Mouse (Mus musculus) liver, postnatal 0 days (tissue): ENCODE data around the gene Cog5. TPM values are rescaled to one million over a fixed set of nuclear protein-coding genes. Genes with fewer than 3 reads are reported as not detected.
"Not testable (repeated sequence)": the region's sequence is repeated elsewhere in the genome, so short reads cannot be mapped to it uniquely, and the experiment has no call there.

Experiments
- ATAC-seq: fragments of 200-750 bp; cut with Nextera tagmentation; 2 replicates; pipeline ENCODE4 v1.8.0; 2017; ENCODE audit warnings: mild to moderate bottlenecking, moderate library complexity
- DNase-seq: peaks from one replicate; pipeline ENCODE4 v3.0.0-alpha.2; 2016
- H3K27ac ChIP-seq: fragments of 300-500 bp; sonication (generic); 2 replicates; pipeline ENCODE4 v1.5.1; 2014; ENCODE audit warnings: antibody characterized with exemption, moderate library complexity, mild to moderate bottlenecking, low read depth
- H3K27me3 ChIP-seq: fragments of 300-500 bp; sonication (generic); 2 replicates; pipeline ENCODE4 v1.6.1; 2014; ENCODE audit warnings: low read length, control low read depth, mixed read lengths; ENCODE audit not compliant: insufficient read depth
- H3K36me3 ChIP-seq: fragments of 300-500 bp; sonication (generic); replicated peaks from 2 replicates; pipeline ENCODE4 v1.6.1; 2014; ENCODE audit warnings: mild to moderate bottlenecking, control low read depth, low read length, moderate library complexity, mixed read lengths; ENCODE audit not compliant: insufficient read depth
- H3K4me1 ChIP-seq: fragments of 300-500 bp; sonication (generic); 2 replicates; pipeline ENCODE4 v1.6.1; 2014; ENCODE audit warnings: antibody characterized with exemption, mild to moderate bottlenecking, control low read depth; ENCODE audit not compliant: insufficient read depth
- H3K4me2 ChIP-seq: fragments of 300-500 bp; sonication (generic); 2 replicates; pipeline ENCODE4 v1.6.1; 2014; ENCODE audit warnings: low read depth, mild to moderate bottlenecking, low read length, moderate library complexity, mixed read lengths
- H3K4me3 ChIP-seq: fragments of 300-500 bp; sonication (generic); 2 replicates; pipeline ENCODE4 v1.5.1; 2014; ENCODE audit warnings: low read depth, low read length
- H3K9ac ChIP-seq: fragments of 300-500 bp; sonication (generic); replicated peaks from 2 replicates; pipeline ENCODE4 v1.6.1; 2014; ENCODE audit warnings: mild to moderate bottlenecking, moderate library complexity
- H3K9me3 ChIP-seq: fragments of 300-500 bp; sonication (generic); 2 replicates; pipeline ENCODE4 v1.6.1; 2016; ENCODE audit warnings: mild to moderate bottlenecking, control low read depth, low read length, mixed read lengths
- CTCF ChIP-seq: sonication (generic); IDR thresholded peaks from 2 replicates; pipeline ENCODE4 v1.5.1; 2016; ENCODE audit warnings: antibody characterized with exemption, low read depth
- EP300 ChIP-seq: IDR thresholded peaks from 2 replicates; pipeline ENCODE4 v1.6.1; 2016; ENCODE audit warnings: antibody characterized with exemption, low read depth, mild to moderate bottlenecking
- WGBS: fragments of 180-500 bp; shearing (Covaris S2); extraction: QIAGEN DNeasy Blood & Tissue Kit; methylation state at CpG from one replicate; pipeline ENCODE4 v1.1.7; 2014; ENCODE audit not compliant: insufficient replicate concordance; 5-methylcytosine and 5-hydroxymethylcytosine counted together
- polyA plus RNA-seq: library from polyadenylated mRNA; unstranded; fragments of >200 nt; fragmentation: Nextera tagmentation; extraction: Ambion mirVana; gene quantifications from 2 replicates; pipeline ENCODE4 v1.2.1, GENCODE M21; 2015

The Cog5 gene
- 6.4 and 6.6 TPM in 2 replicates for polyA plus RNA-seq

DNA sequence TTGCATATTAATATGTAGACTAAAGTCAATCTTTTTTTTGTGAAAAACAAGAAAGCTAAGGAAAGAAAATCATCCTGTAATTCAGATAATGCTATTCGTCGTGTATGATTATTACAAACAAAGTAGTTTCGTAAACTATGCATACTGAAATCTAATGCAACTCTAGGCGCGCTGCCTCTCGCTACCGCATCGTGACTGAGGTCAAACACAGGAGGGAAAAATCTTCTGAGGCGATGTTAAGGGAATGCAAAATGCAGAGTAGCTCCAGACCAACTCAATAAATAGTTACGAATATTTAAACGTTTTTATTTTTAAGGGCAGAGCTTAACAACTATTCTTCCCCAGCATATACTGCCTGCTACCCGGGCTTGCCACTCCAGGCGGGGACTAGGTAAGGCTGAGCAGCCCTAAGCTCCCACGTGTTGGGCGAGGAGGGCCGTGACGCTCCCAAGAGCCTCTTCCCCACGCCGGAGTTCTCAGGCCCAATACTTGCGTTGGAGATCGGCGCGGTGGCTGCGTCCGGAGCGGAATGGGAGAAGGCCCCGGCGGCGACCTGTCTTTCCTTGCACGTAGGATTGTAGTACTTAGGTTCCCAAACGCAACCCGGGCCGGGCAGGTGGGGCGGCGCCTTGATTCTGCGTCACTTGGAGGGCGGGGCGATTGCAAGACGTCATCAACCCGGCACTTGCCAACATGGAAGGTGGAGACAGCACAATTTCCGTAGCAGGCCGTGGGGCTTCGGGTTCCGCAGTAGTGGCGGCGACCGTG lies at the start of gene Cog5, which contains the start of gene Dus4l:
TSS of gene Cog5 (plus strand) at position 673 of the 768 bp plus-strand sequence.
TSS of gene Dus4l (minus strand) at position 630 of the 768 bp plus-strand sequence.
- peak within 1 kb of the TSS; percentile 73 for H3K4me2 ChIP-seq
- TF ChIP-seq EP300 = peak; percentile 39; the same call in 1 of the 2 replicates
- no peak for TF ChIP-seq CTCF
- DNase-seq = peak; percentile 97
- 0 out of 2 replicates have a peak, but pooled peaks cover 1% of the 10 kb centered on the region for H3K36me3 ChIP-seq
- H3K9me3 ChIP-seq = no peaks in the 10 kb centered on the region
- under 1% methylated on average over 47 of the region's 47 CpGs for WGBS
- H3K4me1 ChIP-seq = peaks cover 7% of the 10 kb centered on the region
- peak within 1 kb of the TSS; percentile 72 for H3K27ac ChIP-seq
- no peaks in the 10 kb centered on the region for H3K27me3 ChIP-seq
- H3K4me3 ChIP-seq = peak within 1 kb of the TSS; percentile 73
- H3K9ac ChIP-seq = peak within 1 kb of the TSS; percentile 81
- peak; percentile 98 for ATAC-seq

DNA sequence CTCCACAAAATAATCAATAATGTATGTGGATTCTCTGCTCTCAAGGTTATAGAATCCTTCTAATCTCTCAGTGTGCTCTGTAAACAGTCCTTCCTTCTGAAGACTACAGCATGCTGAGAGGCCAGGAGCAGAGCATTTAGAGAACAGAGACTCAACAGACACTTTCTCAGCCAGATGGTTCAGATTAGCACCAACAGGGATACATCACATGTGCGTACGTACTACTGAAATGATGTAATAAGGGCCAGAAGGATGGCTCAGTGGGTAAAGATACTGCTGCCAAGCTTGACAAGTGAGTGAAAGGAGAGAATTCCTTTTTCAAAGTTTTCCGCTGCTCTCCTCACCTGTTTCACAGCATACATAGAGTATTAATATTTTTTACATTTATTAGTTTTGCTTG lies 49.8 kb upstream of the Cog5 start:
- DNase-seq = no peak
- H3K4me3 ChIP-seq = no peak overlapping the region
- no peaks in the 10 kb centered on the region for H3K36me3 ChIP-seq
- 85% methylated on average over 3 of the region's 3 CpGs for WGBS
- TF ChIP-seq EP300 (no peak), CTCF (no peak)
- H3K27ac ChIP-seq = no peak overlapping the region
- H3K4me1 ChIP-seq = no peaks in the 10 kb centered on the region
- no peak for ATAC-seq
- H3K9me3 ChIP-seq = no peaks in the 10 kb centered on the region
- H3K27me3 ChIP-seq = no peaks in the 10 kb centered on the region
- H3K4me2 ChIP-seq = no peak overlapping the region
- H3K9ac ChIP-seq = no peak overlapping the region

DNA sequence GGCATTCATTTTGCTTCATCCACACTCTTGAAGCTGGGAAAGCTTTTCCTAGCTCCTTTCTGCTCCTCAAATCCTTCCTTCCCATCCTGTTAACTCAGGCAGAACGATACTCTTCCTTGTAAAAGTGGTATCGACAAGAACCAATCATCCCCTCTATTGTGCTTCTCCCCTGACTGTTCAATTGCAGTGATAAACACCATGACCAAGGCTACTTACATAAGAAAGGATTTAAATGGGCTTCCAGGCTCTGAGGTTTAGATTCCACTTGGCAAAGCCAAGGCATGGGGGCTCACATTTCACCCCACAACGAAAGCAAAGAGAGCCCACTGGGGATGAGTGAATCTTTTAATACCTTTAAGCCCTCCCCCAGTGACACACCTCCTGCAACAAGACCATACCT lies 46.5 kb upstream of the Cog5 start:
- Histone ChIP-seq H3K9ac (no peak overlapping the region), H3K4me2 (no peak overlapping the region), H3K27ac (no peak overlapping the region), H3K36me3 (0 out of 2 replicates have a peak, but pooled peaks cover 2% of the 10 kb centered on the region), H3K4me3 (no peak overlapping the region), H3K27me3 (no peaks in the 10 kb centered on the region), H3K9me3 (no peaks in the 10 kb centered on the region), H3K4me1 (no peaks in the 10 kb centered on the region)
- DNase-seq (no peak), ATAC-seq (no peak)
- WGBS = 61% methylated on average over 3 of the region's 3 CpGs
- no peak for TF ChIP-seq CTCF
- no peak for TF ChIP-seq EP300

DNA sequence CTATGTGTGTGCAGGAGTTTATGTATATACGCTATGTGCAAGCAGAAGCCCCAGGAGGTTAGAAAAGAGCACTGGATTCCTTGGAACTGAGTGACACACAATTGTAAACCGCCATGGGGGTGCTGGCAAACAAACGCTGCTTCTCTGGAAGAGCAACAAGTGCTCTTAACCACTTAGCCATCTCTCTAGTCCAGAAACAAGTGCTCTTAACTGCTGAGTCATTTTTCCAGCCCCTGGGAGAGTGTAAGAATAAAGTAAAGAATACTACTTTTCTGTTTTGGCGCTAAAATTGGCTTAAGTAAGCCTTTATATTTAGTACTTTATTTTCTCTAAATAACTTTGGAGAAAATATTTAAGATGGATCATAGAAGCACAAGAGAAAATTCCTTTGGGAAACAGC lies 41.3 kb upstream of the Cog5 start:
- Histone ChIP-seq H3K4me2 (no peak overlapping the region), H3K36me3 (0 out of 2 replicates have a peak, but pooled peaks cover 14% of the 10 kb centered on the region), H3K4me1 (no peaks in the 10 kb centered on the region), H3K27ac (no peak overlapping the region), H3K9me3 (no peaks in the 10 kb centered on the region), H3K9ac (no peak overlapping the region), H3K27me3 (no peaks in the 10 kb centered on the region), H3K4me3 (no peak overlapping the region)
- TF ChIP-seq CTCF = no peak
- no peak for TF ChIP-seq EP300
- DNase-seq = no peak
- no peak for ATAC-seq
- 72% methylated on average over 4 of the region's 4 CpGs for WGBS

DNA sequence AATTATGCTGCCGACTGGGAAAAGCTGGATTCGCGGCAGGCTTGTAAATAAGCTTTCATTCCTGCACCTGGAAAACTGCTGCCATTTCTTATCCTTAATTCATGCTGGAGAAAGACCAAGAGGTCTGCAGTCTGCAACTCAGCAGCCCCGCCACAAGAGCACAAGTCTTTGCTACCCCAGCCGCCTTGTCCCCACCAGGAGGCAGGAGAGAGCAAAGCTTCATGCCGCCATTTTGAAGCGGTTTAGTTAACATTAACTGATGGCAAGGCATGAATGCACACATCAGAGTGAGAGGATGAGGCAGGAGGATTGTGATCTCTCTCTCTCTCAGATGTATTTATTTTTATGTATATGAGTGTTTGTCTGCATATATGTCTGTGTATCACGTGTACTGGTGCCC lies 34.6 kb upstream of the Cog5 start:
- no peaks in the 10 kb centered on the region for H3K4me1 ChIP-seq
- H3K27ac ChIP-seq = no peak overlapping the region
- no peaks in the 10 kb centered on the region for H3K9me3 ChIP-seq
- no peak overlapping the region for H3K4me2 ChIP-seq
- H3K9ac ChIP-seq = no peak overlapping the region
- no peaks in the 10 kb centered on the region for H3K27me3 ChIP-seq
- peaks cover 11% of the 10 kb centered on the region; the same call in 1 of the 2 replicates for H3K36me3 ChIP-seq
- H3K4me3 ChIP-seq = no peak overlapping the region
- DNase-seq (no peak), ATAC-seq (no peak)
- WGBS = 84% methylated on average over 8 of the region's 8 CpGs
- peak; percentile 28 for TF ChIP-seq CTCF
- no peak for TF ChIP-seq EP300

DNA sequence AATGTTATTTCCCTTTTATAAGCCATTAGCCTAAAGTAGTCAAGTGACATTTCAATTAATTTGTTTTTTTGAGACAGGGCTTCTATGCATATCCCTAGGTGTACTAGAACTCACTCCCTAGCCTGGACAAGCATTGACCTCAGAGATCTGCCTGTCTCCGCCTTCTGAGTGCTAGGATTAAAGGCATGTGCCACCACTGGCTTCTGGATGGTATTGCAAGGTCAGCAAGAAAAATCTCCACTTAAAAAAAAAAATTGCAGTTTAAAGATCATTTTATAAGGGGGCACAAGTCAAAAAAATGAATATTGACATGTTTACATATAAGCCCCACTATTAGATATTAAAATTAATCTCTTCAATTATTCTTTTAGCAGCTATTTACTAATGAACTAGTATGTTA lies 29.7 kb upstream of the Cog5 start:
- Histone ChIP-seq H3K9me3 (no peaks in the 10 kb centered on the region), H3K36me3 (peaks cover 15% of the 10 kb centered on the region), H3K9ac (no peak overlapping the region), H3K27me3 (no peaks in the 10 kb centered on the region), H3K4me1 (no peaks in the 10 kb centered on the region), H3K4me3 (no peak overlapping the region), H3K4me2 (no peak overlapping the region), H3K27ac (no peak overlapping the region)
- TF ChIP-seq CTCF (no peak), EP300 (no peak)
- no peak for ATAC-seq
- WGBS = 84% methylated on average over 1 of the region's 1 CpGs
- DNase-seq = no peak

DNA sequence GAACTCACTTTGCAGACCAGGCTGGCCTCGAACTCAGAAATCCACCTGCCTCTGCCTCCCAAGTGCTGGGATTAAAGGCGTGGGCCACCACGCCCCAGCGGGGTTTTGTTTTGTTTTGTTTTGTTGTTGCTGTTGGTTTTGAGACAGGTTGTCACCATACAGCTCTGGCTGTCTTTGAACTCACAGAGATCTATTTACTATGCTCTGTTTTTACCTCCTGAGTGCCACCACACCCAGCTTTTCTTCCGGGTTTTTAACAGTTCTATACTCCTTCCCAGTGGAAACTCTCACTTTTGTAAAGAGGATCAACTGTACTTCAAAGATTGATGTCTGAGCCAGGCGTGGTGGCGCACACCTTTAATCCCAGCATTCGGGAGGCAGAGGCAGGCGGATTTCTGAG lies 26.3 kb upstream of the Cog5 start:
- not testable (repeated sequence) for H3K9me3 ChIP-seq, H3K27ac ChIP-seq, H3K27me3 ChIP-seq, ATAC-seq, DNase-seq, H3K9ac ChIP-seq, H3K4me2 ChIP-seq, H3K4me3 ChIP-seq, H3K4me1 ChIP-seq
- H3K36me3 ChIP-seq = peaks cover 15% of the 10 kb centered on the region
- WGBS = 92% methylated on average over 9 of the region's 9 CpGs
